ENCODE assay signal across 20 mouse cellular contexts in the genomic region with DNA sequence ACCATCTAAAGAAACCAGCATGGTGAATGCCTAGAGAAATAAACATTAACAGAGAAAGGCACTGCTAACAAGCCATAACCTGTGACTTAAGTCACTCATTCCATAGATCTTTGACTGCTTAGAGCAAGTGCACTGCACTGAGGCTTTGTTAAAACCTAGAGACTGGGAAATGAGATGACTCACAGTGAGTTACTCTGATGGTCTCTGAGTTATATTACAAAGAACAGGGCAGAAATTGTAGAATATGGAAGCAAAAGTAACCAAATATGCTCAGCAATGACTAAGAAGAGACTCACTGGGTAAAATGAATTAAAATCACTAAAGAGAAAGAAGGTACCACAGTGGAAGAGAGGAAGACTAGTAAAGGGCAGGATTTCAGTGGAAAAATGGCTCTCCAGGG. TPM values are rescaled to one million over a fixed set of nuclear protein-coding genes. Genes with fewer than 3 reads are reported as not detected.
DNase-seq lines count a peak whose midpoint lies in the region; ATAC-seq and TF ChIP-seq lines count a peak whose summit lies in the region.
"Had no signal": no experiment of that assay in that cellular context is flagged by ENCODE, and none has a peak within 500 bp of the region (broad histone marks: within the 10 kb centered on the region; RNA-seq: fewer than 3 reads in every experiment).

No protein-coding gene starts in this region.

- no peak for DNase-seq in heart, adult 2 months
- no peak for DNase-seq in kidney, postnatal 0 days (ENCODE audit: low spot score)
- DNase-seq in stomach, postnatal 0 days (ENCODE audit: low spot score), result no peak
- no peak for DNase-seq in layer of hippocampus, adult 11-12 months (ENCODE audit: low spot score)
- no peak for DNase-seq in adrenal gland, postnatal 4 days (ENCODE audit: low spot score in 2 of 2)
- DNase-seq: adrenal gland, adult 2 months; B cell, adult 2 months; cerebellum, adult 9-10 months; layer of hippocampus, adult 9-11 months; thymus, adult 2 months had no signal

- H3K4me3 ChIP-seq in heart, adult 2 months, result no peak overlapping the region
- no peak overlapping the region for H3K4me3 ChIP-seq in heart, embryonic 12.5 days
- H3K4me3 ChIP-seq in kidney, postnatal 0 days (replicated peaks; ENCODE audit: low read depth, low read length), result no peak overlapping the region
- no peak overlapping the region for H3K4me3 ChIP-seq in kidney, embryonic 14.5 days (ENCODE audit: low read length)
- no peak overlapping the region for H3K4me3 ChIP-seq in embryonic facial prominence, embryonic 15.5 days (replicated peaks)
- H3K4me3 ChIP-seq in stomach, postnatal 0 days (ENCODE audit: low read depth, low read length), result no peak overlapping the region
- H3K4me3 ChIP-seq: hindbrain, embryonic 13.5 days; limb, embryonic 12.5 days; midbrain, embryonic 12.5 days had no signal

- H3K9me3 ChIP-seq in heart, embryonic 12.5 days (replicated peaks), result no peaks in the 10 kb centered on the region
- H3K9me3 ChIP-seq in kidney, postnatal 0 days (replicated peaks; ENCODE audit: low read length), result no peaks in the 10 kb centered on the region
- H3K9me3 ChIP-seq in kidney, embryonic 14.5 days (ENCODE audit: control insufficient read depth, low read length), result no peaks in the 10 kb centered on the region
- no peaks in the 10 kb centered on the region for H3K9me3 ChIP-seq in embryonic facial prominence, embryonic 15.5 days (replicated peaks)
- H3K9me3 ChIP-seq in stomach, postnatal 0 days (ENCODE audit: control insufficient read depth, low read length), result no peaks in the 10 kb centered on the region
- H3K9me3 ChIP-seq: hindbrain, embryonic 13.5 days; limb, embryonic 12.5 days; midbrain, embryonic 12.5 days had no signal

- TF ChIP-seq EP300 in heart, adult 2 months (IDR thresholded peaks at IDR 0.05; ENCODE audit: insufficient read depth, low read depth, low read length), result no peak
- TF ChIP-seq EP300 in stomach, postnatal 0 days (optimal IDR thresholded peaks at IDR 0.05), result no peak

- intact Hi-C loops in heart, adult 2 months (cut with DNase I), result loop anchor here (5.0 kb wide), 1 partner anchor 42 kb away; the partner anchor contains the start of gene Aspn

- H3K36me3 ChIP-seq in heart, adult 2 months (ENCODE audit: control insufficient read depth, insufficient read depth, low read length), result no peaks in the 10 kb centered on the region
- H3K36me3 ChIP-seq in heart, embryonic 12.5 days, result no peaks in the 10 kb centered on the region
- no peaks in the 10 kb centered on the region for H3K36me3 ChIP-seq in kidney, postnatal 0 days (ENCODE audit: insufficient read depth, low read length)
- H3K36me3 ChIP-seq in kidney, embryonic 14.5 days (ENCODE audit: control insufficient read depth, insufficient read depth, low read length), result no peaks in the 10 kb centered on the region
- no peaks in the 10 kb centered on the region for H3K36me3 ChIP-seq in embryonic facial prominence, embryonic 15.5 days
- no peaks in the 10 kb centered on the region for H3K36me3 ChIP-seq in stomach, postnatal 0 days (ENCODE audit: control insufficient read depth, insufficient read depth, low read length)
- H3K36me3 ChIP-seq: hindbrain, embryonic 13.5 days; limb, embryonic 12.5 days; midbrain, embryonic 12.5 days had no signal

- no peak for ATAC-seq in heart, embryonic 12.5 days (ENCODE audit: insufficient number of reproducible peaks, low FRiP score)
- no peak for ATAC-seq in kidney, postnatal 0 days (replicated peaks; ENCODE audit: low FRiP score, low read depth)
- ATAC-seq in kidney, embryonic 14.5 days (ENCODE audit: low FRiP score, low TSS enrichment), result no peak
- no peak for ATAC-seq in embryonic facial prominence, embryonic 15.5 days (ENCODE audit: insufficient number of reproducible peaks, low FRiP score, low TSS enrichment, low read depth)
- ATAC-seq in stomach, postnatal 0 days (ENCODE audit: low FRiP score, low TSS enrichment), result no peak
- ATAC-seq: forebrain, postnatal 0 days; inflammation-experienced regulatory T-cells, adult 6 months had no signal

- H3K4me1 ChIP-seq in heart, adult 2 months (ENCODE audit: control insufficient read depth, insufficient read depth, low read length), result no peaks in the 10 kb centered on the region; the same call in 1 of the 2 replicates
- H3K4me1 ChIP-seq in heart, embryonic 12.5 days (replicated peaks), result no peaks in the 10 kb centered on the region
- H3K4me1 ChIP-seq in kidney, postnatal 0 days (replicated peaks; ENCODE audit: insufficient read depth, low read length), result no peaks in the 10 kb centered on the region
- H3K4me1 ChIP-seq in kidney, embryonic 14.5 days (ENCODE audit: control insufficient read depth, insufficient read depth, low read length), result peaks cover 3% of the 10 kb centered on the region; the same call in 1 of the 2 replicates
- H3K4me1 ChIP-seq in embryonic facial prominence, embryonic 15.5 days, result peaks cover 14% of the 10 kb centered on the region
- H3K4me1 ChIP-seq in stomach, postnatal 0 days (replicated peaks; ENCODE audit: control insufficient read depth, insufficient read depth), result no peaks in the 10 kb centered on the region
- H3K4me1 ChIP-seq: hindbrain, embryonic 13.5 days; midbrain, embryonic 12.5 days had no signal

- no peak overlapping the region for H3K4me2 ChIP-seq in heart, embryonic 12.5 days
- no peak overlapping the region for H3K4me2 ChIP-seq in kidney, postnatal 0 days (ENCODE audit: low read length)
- no peak overlapping the region for H3K4me2 ChIP-seq in kidney, embryonic 14.5 days (replicated peaks; ENCODE audit: low read depth, low read length)
- H3K4me2 ChIP-seq in embryonic facial prominence, embryonic 15.5 days (replicated peaks), result peak overlapping the region; percentile 16; the same call in 1 of the 2 replicates
- H3K4me2 ChIP-seq in stomach, postnatal 0 days (replicated peaks; ENCODE audit: low read depth), result no peak overlapping the region
- H3K4me2 ChIP-seq: hindbrain, embryonic 13.5 days; limb, embryonic 12.5 days; midbrain, embryonic 12.5 days had no signal

- H3K27ac ChIP-seq in heart, adult 2 months, result peak overlapping the region; percentile 63
- no peak overlapping the region for H3K27ac ChIP-seq in heart, embryonic 12.5 days (ENCODE audit: poor library complexity, severe bottlenecking)
- 0 out of 2 replicates have a peak overlapping the region, but pooled peaks have one; percentile 5 for H3K27ac ChIP-seq in kidney, postnatal 0 days
- no peak overlapping the region for H3K27ac ChIP-seq in kidney, embryonic 14.5 days (ENCODE audit: low read depth, low read length)
- peak overlapping the region; percentile 76 for H3K27ac ChIP-seq in embryonic facial prominence, embryonic 15.5 days (replicated peaks)
- peak overlapping the region; percentile 65 for H3K27ac ChIP-seq in stomach, postnatal 0 days (replicated peaks)
- H3K27ac ChIP-seq: hindbrain, embryonic 13.5 days; limb, embryonic 12.5 days; midbrain, embryonic 12.5 days had no signal

- no peaks in the 10 kb centered on the region for H3K27me3 ChIP-seq in heart, adult 2 months (ENCODE audit: control insufficient read depth, insufficient read depth, low read length)
- H3K27me3 ChIP-seq in heart, embryonic 12.5 days (replicated peaks), result no peaks in the 10 kb centered on the region
- no peaks in the 10 kb centered on the region for H3K27me3 ChIP-seq in kidney, postnatal 0 days (ENCODE audit: insufficient read depth, low read length)
- H3K27me3 ChIP-seq in kidney, embryonic 14.5 days (ENCODE audit: control insufficient read depth, insufficient read depth, low read length), result no peaks in the 10 kb centered on the region
- no peaks in the 10 kb centered on the region for H3K27me3 ChIP-seq in embryonic facial prominence, embryonic 15.5 days
- no peaks in the 10 kb centered on the region for H3K27me3 ChIP-seq in stomach, postnatal 0 days (ENCODE audit: control insufficient read depth, insufficient read depth, low read length)
- H3K27me3 ChIP-seq: hindbrain, embryonic 13.5 days; limb, embryonic 12.5 days; midbrain, embryonic 12.5 days had no signal

- H3K79me2 ChIP-seq in heart, adult 2 months (replicated peaks; ENCODE audit: control insufficient read depth, insufficient read depth, low read length), result no peaks in the 10 kb centered on the region

- no peak for TF ChIP-seq CTCF in heart, adult 2 months (IDR thresholded peaks at IDR 0.05)
- TF ChIP-seq CTCF in kidney, postnatal 0 days (IDR thresholded peaks at IDR 0.05; ENCODE audit: low read depth), result no peak
- TF ChIP-seq CTCF in stomach, postnatal 0 days (IDR thresholded peaks at IDR 0.05; ENCODE audit: low read depth), result no peak

- no peak overlapping the region for H3K9ac ChIP-seq in heart, adult 2 months (ENCODE audit: low read depth, low read length)
- H3K9ac ChIP-seq in heart, embryonic 12.5 days, result no peak overlapping the region
- no peak overlapping the region for H3K9ac ChIP-seq in kidney, postnatal 0 days (ENCODE audit: low read depth, low read length)
- H3K9ac ChIP-seq in kidney, embryonic 14.5 days (ENCODE audit: low read depth, low read length), result no peak overlapping the region
- H3K9ac ChIP-seq in embryonic facial prominence, embryonic 15.5 days, result no peak overlapping the region
- H3K9ac ChIP-seq in stomach, postnatal 0 days (ENCODE audit: low read length), result no peak overlapping the region
- H3K9ac ChIP-seq: forebrain, postnatal 0 days; hindbrain, embryonic 13.5 days; limb, embryonic 12.5 days; midbrain, embryonic 12.5 days had no signal

- no peak for TF ChIP-seq POLR2A in heart, adult 2 months (IDR thresholded peaks at IDR 0.05; ENCODE audit: insufficient read depth, low read depth, low read length)

RNA-seq across cellular contexts. Expression of gene Omd, which starts 1.6 kb away (rescaled TPM):
- 1 to 10 TPM; 1.1 to 1.6 TPM for total RNA-seq in heart, adult 2 months (2021)
- polyA plus RNA-seq in heart, adult 2 months (2012; rRNA removed), result 0.94 and 1.2 TPM in 2 replicates
- 0.24 and 0.43 TPM in 2 replicates for polyA plus RNA-seq in heart, embryonic 12.5 days (2016; fragmentation: Nextera tagmentation; extraction: Ambion mirVana)
- 0.62 and 1.6 TPM in 2 replicates for polyA plus RNA-seq in kidney, postnatal 0 days (2015; fragmentation: Nextera tagmentation; extraction: Ambion mirVana)
- 0.89 and 0.93 TPM in 2 replicates for polyA plus RNA-seq in kidney, embryonic 14.5 days (2014; fragmentation: Nextera tagmentation; extraction: Ambion mirVana)
- 35.3 and 38.6 TPM in 2 replicates for polyA plus RNA-seq in embryonic facial prominence, embryonic 15.5 days (2015; fragmentation: Nextera tagmentation; extraction: Ambion mirVana)
- 0.30 and 0.36 TPM in 2 replicates for polyA plus RNA-seq in stomach, postnatal 0 days (2015; fragmentation: Nextera tagmentation; extraction: Ambion mirVana)
- 1 to 10 TPM; 1.5 to 1.7 TPM for total RNA-seq in adrenal gland, postnatal 4 days (2021)
- total RNA-seq: common myeloid progenitor, adult 5-6 weeks had no signal
- polyA plus RNA-seq: thymus, adult 2 months had no signal

RNA-seq across cellular contexts. Expression of gene Ogn, which starts 24.0 kb away (rescaled TPM):
- 10 to 100 TPM; 69.0 to 74.7 TPM for total RNA-seq in heart, adult 2 months (2021)
- polyA plus RNA-seq in heart, adult 2 months (2012; rRNA removed), result 27.4 and 71.7 TPM in 2 replicates
- 10.3 and 10.6 TPM in 2 replicates for polyA plus RNA-seq in heart, embryonic 12.5 days (2016; fragmentation: Nextera tagmentation; extraction: Ambion mirVana)
- 43.8 and 54.3 TPM in 2 replicates for polyA plus RNA-seq in kidney, postnatal 0 days (2015; fragmentation: Nextera tagmentation; extraction: Ambion mirVana)
- polyA plus RNA-seq in kidney, embryonic 14.5 days (2014; fragmentation: Nextera tagmentation; extraction: Ambion mirVana), result 26.3 and 31.6 TPM in 2 replicates
- polyA plus RNA-seq in embryonic facial prominence, embryonic 15.5 days (2015; fragmentation: Nextera tagmentation; extraction: Ambion mirVana), result 201 and 212 TPM in 2 replicates
- 138 and 151 TPM in 2 replicates for polyA plus RNA-seq in stomach, postnatal 0 days (2015; fragmentation: Nextera tagmentation; extraction: Ambion mirVana)
- total RNA-seq in adrenal gland, postnatal 4 days (2021), result 10 to 100 TPM; 54.9 to 57.2 TPM
- total RNA-seq: megakaryocyte progenitor cell, adult 5-6 weeks had no signal

RNA-seq across cellular contexts. Expression of gene Aspn, which starts 39.6 kb away (rescaled TPM):
- 10 to 100 TPM; 13.8 to 16.7 TPM for total RNA-seq in heart, adult 2 months (2021)
- 4.3 and 12.0 TPM in 2 replicates for polyA plus RNA-seq in heart, adult 2 months (2012; rRNA removed)
- polyA plus RNA-seq in heart, embryonic 12.5 days (2016; fragmentation: Nextera tagmentation; extraction: Ambion mirVana), result 2.5 and 3.7 TPM in 2 replicates
- 24.9 and 30.2 TPM in 2 replicates for polyA plus RNA-seq in kidney, postnatal 0 days (2015; fragmentation: Nextera tagmentation; extraction: Ambion mirVana)
- polyA plus RNA-seq in kidney, embryonic 14.5 days (2014; fragmentation: Nextera tagmentation; extraction: Ambion mirVana), result 3.7 and 5.3 TPM in 2 replicates
- 157 and 167 TPM in 2 replicates for polyA plus RNA-seq in embryonic facial prominence, embryonic 15.5 days (2015; fragmentation: Nextera tagmentation; extraction: Ambion mirVana)
- 106 and 127 TPM in 2 replicates for polyA plus RNA-seq in stomach, postnatal 0 days (2015; fragmentation: Nextera tagmentation; extraction: Ambion mirVana)
- total RNA-seq in adrenal gland, postnatal 4 days (2021), result 10 to 100 TPM; 28.6 to 39.0 TPM
- total RNA-seq: common myeloid progenitor, adult 5-6 weeks; megakaryocyte progenitor cell, adult 5-6 weeks had no signal

Comparison
In these comparisons a context has a peak if more than half of its experiments do, and no peak if none do; other contexts are left out.
1. H3K27ac ChIP-seq: peak in heart, adult 2 months (single experiment), kidney, postnatal 0 days (single experiment), embryonic facial prominence, embryonic 15.5 days (single experiment) and stomach, postnatal 0 days (single experiment); none in heart, embryonic 12.5 days (single experiment) and kidney, embryonic 14.5 days (single experiment).
2. RNA of gene Omd, which starts 1.6 kb away (polyA plus RNA-seq): 35.3 to 38.6 TPM in embryonic facial prominence, embryonic 15.5 days; 0.62 to 1.6 TPM in kidney, postnatal 0 days, 0.94 to 1.2 TPM in heart, adult 2 months, 0.89 to 0.93 TPM in kidney, embryonic 14.5 days, 0.24 to 0.43 TPM in heart, embryonic 12.5 days and 0.30 to 0.36 TPM in stomach, postnatal 0 days; every median in the first group is over 10 times any median in the second.